Mouse (Mus musculus) skeletal muscle tissue, adult 2 months (tissue): ENCODE results near the gene Gm13101.
"Not testable (repeated sequence)": the region's sequence is repeated elsewhere in the genome, so short reads cannot be mapped to it uniquely, and the experiment has no call there.

ENCODE experiments used
- DNase-seq: peaks from one replicate; pipeline ENCODE4 v3.0.0-alpha.2; 2012; ENCODE audit warnings: low read depth, low spot score

Gene Gm13101

GRCm38 (mm10) chr4:143966850-143967249 is at the start of gene Gm13101:
Gene Gm13101, minus strand, starts transcription at chr4:143966950.
- DNase-seq: not testable (repeated sequence)

- DNase-seq: not testable (repeated sequence)
These were observed 27.5 kb upstream of the Gm13101 start, which contains the start of gene Pramef17 for GRCm38 (mm10) chr4:143994269-143994668. Gene Pramef17, minus strand, starts transcription at chr4:143994369.

DNA sequence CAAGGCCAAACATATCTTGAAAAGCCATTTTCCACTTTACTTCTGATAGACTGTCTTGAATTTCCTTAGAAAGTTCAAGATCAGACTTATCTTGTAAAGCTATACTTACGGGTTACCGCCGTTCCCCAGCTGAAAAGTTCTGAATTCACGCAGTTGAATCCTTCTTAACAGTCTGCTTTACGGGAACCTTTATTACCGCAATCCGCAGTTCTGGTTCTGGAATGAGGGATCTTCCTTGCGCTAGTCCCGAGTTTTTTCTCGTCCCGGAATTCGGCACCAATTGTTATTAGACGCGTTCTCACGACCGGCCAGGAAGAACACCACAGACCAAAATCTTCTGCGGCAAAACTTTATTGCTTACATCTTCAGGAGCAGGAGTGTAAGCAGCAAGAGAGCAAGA is 21.4 kb upstream of the Gm13101 start:
- not testable (repeated sequence) for DNase-seq

DNA sequence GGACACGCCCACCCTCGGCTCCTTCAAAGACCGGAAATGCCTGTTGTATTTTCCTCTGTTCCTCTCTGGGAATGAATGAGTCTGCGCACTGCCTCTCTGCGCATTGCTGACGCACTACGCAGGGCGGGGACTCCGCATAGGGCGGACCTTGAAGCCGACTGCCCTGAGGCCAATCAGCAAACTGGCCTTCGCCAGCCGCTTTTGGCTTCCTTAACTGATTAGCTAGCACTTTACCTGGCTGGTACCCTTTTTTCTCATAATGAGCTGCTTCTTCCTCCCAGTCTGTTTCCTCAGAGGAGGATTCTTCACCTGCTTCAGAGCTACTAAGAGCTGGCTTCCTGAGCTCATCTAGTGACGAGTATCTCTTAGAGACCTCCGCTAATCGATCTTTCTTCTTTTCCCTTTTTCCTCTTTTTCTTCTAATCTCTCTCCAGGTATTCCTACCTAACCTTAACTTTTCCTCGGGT is 20.8 kb upstream of the Gm13101 start:
- not testable (repeated sequence) for DNase-seq

- not testable (repeated sequence) for DNase-seq
These were observed 19.0 kb upstream of the Gm13101 start for GRCm38 (mm10) chr4:143985733-143986132.

GRCm38 (mm10) chr4:143985165-143985564 is 18.4 kb upstream of the Gm13101 start:
- not testable (repeated sequence) for DNase-seq

DNA sequence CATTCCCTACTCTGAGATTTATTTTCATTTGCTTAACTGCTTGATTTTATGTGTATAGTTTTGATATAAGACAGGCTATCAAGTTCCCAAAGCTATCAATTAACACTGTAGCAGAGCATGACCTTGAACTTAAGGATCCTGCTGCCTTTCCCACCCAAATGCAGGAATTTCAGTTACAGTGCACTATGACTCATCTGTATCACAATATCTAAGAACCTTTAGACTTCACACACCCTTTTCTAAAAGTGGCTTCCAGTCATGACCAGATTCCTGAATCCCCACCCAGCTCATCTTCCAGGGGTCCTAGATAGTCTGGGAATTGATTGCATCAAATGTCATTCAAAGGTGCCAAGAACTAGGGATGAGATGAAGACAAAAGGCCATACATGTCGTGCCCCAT is 16.7 kb upstream of the Gm13101 start:
- not testable (repeated sequence) for DNase-seq

DNA sequence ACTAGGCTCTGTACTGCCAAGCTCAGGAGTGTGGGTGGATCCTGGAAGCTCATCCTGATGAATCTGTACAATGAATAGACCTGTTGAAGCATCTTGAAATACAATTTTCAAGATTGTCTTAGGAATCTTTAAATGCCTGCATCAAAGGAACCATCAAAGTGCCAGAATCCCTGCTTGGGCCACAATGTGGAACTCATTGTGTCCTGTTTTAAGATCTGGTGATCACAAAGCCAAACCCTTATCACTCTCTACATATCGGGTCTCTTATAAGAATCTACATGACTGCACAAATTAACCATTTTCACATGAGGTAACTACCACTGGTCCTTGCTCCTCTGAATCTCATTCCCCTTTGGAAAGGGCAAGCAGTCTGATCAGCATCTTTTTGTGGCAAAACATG is 15.8 kb downstream of the Gm13101 start, which contains the start of gene Pramef25:
TSS of gene Pramef25 (minus strand) at position 101 of the 400 bp plus-strand sequence.
- DNase-seq: not testable (repeated sequence)
